Mouse (Mus musculus) cortical plate, adult 2 months (tissue): ENCODE data around the gene Ssbp4.

Experiments used
- CTCF ChIP-seq: fragments of 200-500 bp; IDR thresholded peaks from 2 replicates; pipeline ENCODE4 v1.5.1; 2011; ENCODE audit warnings: mild to moderate bottlenecking, control low read depth, low read length; ENCODE audit not compliant: insufficient read depth; ENCODE audit errors: extremely low read depth
- POLR2A ChIP-seq: fragments of 200-500 bp; IDR thresholded peaks from 2 replicates; pipeline ENCODE4 v1.6.1; 2011; ENCODE audit warnings: mild to moderate bottlenecking, low read length, control low read depth; ENCODE audit not compliant: insufficient read depth; ENCODE audit errors: extremely low read depth

DNA sequence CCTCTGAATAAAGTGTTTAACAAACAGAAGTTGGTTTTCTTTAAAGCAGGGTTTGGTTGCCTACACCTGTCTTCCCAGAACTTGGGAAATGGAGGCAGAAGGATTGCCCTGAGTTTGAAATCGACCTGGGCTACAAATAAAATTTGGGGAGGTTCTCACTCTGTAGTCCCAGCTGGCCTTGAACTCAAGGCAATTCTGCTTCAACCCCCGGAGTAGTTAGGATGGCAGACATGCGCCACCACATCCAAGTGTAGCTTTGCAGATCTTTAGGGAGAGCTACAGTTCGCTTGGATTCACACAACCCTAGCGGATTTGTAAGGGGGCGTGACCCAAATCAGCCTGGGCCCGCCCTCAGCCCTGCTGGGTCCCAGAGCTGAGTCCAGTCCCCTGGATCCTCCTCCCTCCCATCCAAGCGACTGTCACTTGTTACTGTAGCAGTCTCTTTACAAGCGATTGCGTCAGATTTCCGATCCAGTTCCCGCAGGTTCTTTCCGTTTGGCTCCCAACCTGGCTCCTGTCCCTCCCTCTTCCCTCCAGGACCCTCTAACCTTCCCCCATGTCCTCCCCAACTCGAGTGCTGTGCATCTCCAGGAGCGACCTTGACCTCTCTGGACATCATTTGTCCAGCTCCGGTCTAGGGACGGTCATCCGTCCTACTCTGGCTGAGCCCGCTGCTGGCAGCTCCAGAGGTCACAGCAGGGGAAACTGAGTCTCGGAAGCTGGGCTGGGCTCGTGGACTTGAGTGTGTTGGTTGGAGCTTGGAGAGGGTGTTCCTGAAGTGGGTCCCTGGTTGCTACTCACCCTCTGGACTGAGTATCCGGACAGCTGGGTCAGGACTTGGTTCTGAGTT, 22.1 kb upstream of the Ssbp4 start:
- TF ChIP-seq CTCF = no peak
- TF ChIP-seq POLR2A = no peak
